Mouse (Mus musculus) neural tube, embryonic 11.5 days (tissue): ENCODE results near the gene Cacna1c. TPM values are rescaled to one million over a fixed set of nuclear protein-coding genes. Genes with fewer than 3 reads are reported as not detected.

Experiments
- ATAC-seq: fragments of 200-750 bp; cut with Nextera tagmentation; 2 replicates; pipeline ENCODE4 v1.8.0; 2017; ENCODE audit warnings: moderate number of reproducible peaks, mild to moderate bottlenecking, moderate TSS enrichment, moderate library complexity; ENCODE audit not compliant: insufficient read depth, low FRiP score, low TSS enrichment
- DNase-seq: peaks from one replicate; pipeline ENCODE4 v3.0.0-alpha.2; 2015; ENCODE audit warnings: low spot score
- H3K27ac ChIP-seq: fragments of 300-500 bp; sonication (generic); 2 replicates; pipeline ENCODE4 v1.5.1; 2014; ENCODE audit warnings: low read depth, mild to moderate bottlenecking, low read length
- H3K27me3 ChIP-seq: fragments of 300-500 bp; sonication (generic); 2 replicates; pipeline ENCODE4 v1.6.1; 2014; ENCODE audit warnings: mild to moderate bottlenecking, low read length, mixed read lengths; ENCODE audit not compliant: control insufficient read depth, insufficient read depth
- H3K36me3 ChIP-seq: fragments of 300-500 bp; sonication (generic); 2 replicates; pipeline ENCODE4 v1.6.1; 2014; ENCODE audit warnings: mild to moderate bottlenecking, low read length, moderate library complexity, mixed read lengths; ENCODE audit not compliant: control insufficient read depth, insufficient read depth
- H3K4me1 ChIP-seq: fragments of 300-500 bp; sonication (generic); 2 replicates; pipeline ENCODE4 v1.6.1; 2014; ENCODE audit warnings: low read length, mixed read lengths; ENCODE audit not compliant: control insufficient read depth, insufficient read depth
- H3K4me2 ChIP-seq: fragments of 300-500 bp; sonication (generic); 2 replicates; pipeline ENCODE4 v1.6.1; 2014; ENCODE audit warnings: low read depth, mild to moderate bottlenecking, moderate library complexity
- H3K4me3 ChIP-seq: fragments of 300-500 bp; sonication (generic); 2 replicates; pipeline ENCODE4 v1.5.1; 2014; ENCODE audit warnings: low read depth, low read length
- H3K9ac ChIP-seq: fragments of 300-500 bp; sonication (generic); 2 replicates; pipeline ENCODE4 v1.6.1; 2014; ENCODE audit warnings: mild to moderate bottlenecking, low read length
- H3K9me3 ChIP-seq: fragments of 300-500 bp; sonication (generic); 2 replicates; pipeline ENCODE4 v1.6.1; 2016; ENCODE audit warnings: low read length; ENCODE audit not compliant: control insufficient read depth
- whole genome bisulfite sequencing: fragments of 180-500 bp; shearing (Covaris S2); extraction: QIAGEN DNeasy Blood & Tissue Kit; methylation state at CpG from one replicate; pipeline ENCODE4 v1.1.7; 2014; 5-methylcytosine and 5-hydroxymethylcytosine counted together
- polyA plus RNA-seq: library from polyadenylated mRNA; unstranded; fragments of >200 nt; fragmentation: Nextera tagmentation; extraction: Ambion mirVana; gene quantifications from 2 replicates; pipeline ENCODE4 v1.2.1, GENCODE M21; 2014

The Cacna1c gene
- polyA plus RNA-seq, 1 experiment from 2014 or later: 3.3 TPM

DNA sequence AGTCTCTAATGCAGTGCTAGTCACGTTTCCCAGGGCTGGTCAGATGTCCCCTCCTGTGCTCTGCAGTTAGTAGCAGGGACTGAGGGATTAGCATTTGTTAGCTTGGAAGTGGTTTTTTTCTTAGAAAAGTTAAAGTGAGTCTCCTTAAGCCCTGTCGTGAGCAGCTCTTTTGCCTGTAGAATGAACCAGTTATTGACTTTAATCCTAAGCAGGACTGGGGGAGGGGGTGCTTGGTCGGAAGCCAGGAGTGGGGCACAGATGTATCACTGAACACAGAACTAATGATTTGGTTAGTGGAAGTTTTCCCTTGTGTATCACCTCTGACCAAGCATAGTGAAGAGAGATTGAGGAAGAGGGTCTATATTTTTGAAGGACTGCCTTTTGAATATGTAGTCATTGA, 12.4 kb downstream of the Cacna1c start:
- H3K27ac ChIP-seq: no peak overlapping the region
- no peak overlapping the region for H3K4me2 ChIP-seq
- H3K36me3 ChIP-seq: 0 out of 2 replicates have a peak, but pooled peaks cover 2% of the 10 kb centered on the region
- no peaks in the 10 kb centered on the region for H3K9me3 ChIP-seq
- WGBS: 79% methylated on average over 3 of the region's 3 CpGs
- DNase-seq (no peak), ATAC-seq (no peak)
- no peaks in the 10 kb centered on the region for H3K4me1 ChIP-seq
- no peak overlapping the region for H3K4me3 ChIP-seq
- H3K27me3 ChIP-seq: no peaks in the 10 kb centered on the region
- H3K9ac ChIP-seq: no peak overlapping the region

DNA sequence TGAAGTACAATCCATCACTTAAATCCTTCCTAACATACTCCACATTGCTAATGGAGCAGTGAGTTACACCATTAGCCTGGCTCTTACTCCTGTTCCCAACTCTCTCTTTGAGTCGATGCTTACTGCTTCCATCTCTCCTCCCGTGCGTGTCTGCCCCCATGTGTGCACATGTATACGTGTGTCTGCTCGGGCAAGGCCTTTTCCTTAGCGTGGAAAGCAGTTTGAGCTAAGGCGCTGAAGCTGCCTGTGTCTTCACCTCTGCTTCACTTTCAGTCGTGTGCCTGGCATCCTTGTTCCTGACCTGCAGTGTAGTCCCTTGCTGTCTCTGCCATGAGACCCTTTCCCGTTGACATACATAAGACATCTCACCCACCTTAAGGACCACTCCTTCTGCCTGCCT, 14.0 kb downstream of the Cacna1c start:
- no peak overlapping the region for H3K27ac ChIP-seq
- no peak overlapping the region for H3K4me2 ChIP-seq
- 94% methylated on average over 9 of the region's 9 CpGs for WGBS
- no peak for ATAC-seq
- H3K9me3 ChIP-seq: no peaks in the 10 kb centered on the region
- H3K36me3 ChIP-seq: 0 out of 2 replicates have a peak, but pooled peaks cover 2% of the 10 kb centered on the region
- no peak for DNase-seq
- no peak overlapping the region for H3K9ac ChIP-seq
- H3K27me3 ChIP-seq: no peaks in the 10 kb centered on the region
- no peaks in the 10 kb centered on the region; the same call in 1 of the 2 replicates for H3K4me1 ChIP-seq
- H3K4me3 ChIP-seq: no peak overlapping the region

DNA sequence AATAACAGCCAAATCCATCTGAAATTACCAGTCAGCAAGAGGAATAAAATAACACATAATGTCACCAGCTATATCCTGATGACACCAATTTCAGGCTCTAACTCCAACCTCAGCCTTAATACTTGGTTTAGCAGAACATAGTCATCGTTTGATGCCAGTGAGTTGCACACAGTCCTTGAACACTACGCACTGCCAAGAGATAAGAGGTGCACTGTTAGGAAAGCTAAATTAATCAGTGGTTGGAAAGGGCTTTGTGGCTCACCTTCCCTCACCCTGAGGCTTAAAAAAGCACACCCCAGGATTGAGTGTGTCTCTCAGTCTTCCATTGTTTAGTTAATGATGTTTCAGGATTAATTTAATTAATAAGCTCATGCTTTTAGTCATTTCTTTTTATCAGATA, 16.0 kb downstream of the Cacna1c start:
- H3K4me2 ChIP-seq: no peak overlapping the region
- H3K9ac ChIP-seq: no peak overlapping the region
- no peak overlapping the region for H3K27ac ChIP-seq
- no peaks in the 10 kb centered on the region for H3K27me3 ChIP-seq
- H3K36me3 ChIP-seq: 0 out of 2 replicates have a peak, but pooled peaks cover 2% of the 10 kb centered on the region
- no peaks in the 10 kb centered on the region for H3K9me3 ChIP-seq
- DNase-seq: no peak
- whole genome bisulfite sequencing: 100% methylated on average over 2 of the region's 2 CpGs
- H3K4me1 ChIP-seq: peaks cover 10% of the 10 kb centered on the region
- no peak for ATAC-seq
- no peak overlapping the region for H3K4me3 ChIP-seq

DNA sequence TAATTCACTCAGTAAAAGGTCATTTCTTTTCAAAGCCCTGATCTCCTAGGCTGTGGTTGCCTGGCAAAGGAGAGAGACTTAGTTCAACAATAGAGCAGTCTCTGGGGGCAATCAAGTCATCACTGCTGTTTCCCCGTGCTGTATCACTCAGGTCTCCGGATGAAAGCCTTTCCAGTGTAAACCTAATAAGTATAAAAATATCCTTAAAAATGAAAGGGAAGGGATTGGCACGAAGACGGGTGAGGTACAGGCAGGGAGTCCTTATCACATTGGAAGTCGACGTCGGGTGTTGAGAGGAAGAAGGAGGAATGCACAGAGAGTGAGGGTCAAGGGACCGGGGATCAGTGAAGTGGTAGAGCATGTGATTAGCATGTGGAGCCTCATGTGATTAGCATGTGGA, 19.1 kb downstream of the Cacna1c start:
- no peaks in the 10 kb centered on the region for H3K27me3 ChIP-seq

DNA sequence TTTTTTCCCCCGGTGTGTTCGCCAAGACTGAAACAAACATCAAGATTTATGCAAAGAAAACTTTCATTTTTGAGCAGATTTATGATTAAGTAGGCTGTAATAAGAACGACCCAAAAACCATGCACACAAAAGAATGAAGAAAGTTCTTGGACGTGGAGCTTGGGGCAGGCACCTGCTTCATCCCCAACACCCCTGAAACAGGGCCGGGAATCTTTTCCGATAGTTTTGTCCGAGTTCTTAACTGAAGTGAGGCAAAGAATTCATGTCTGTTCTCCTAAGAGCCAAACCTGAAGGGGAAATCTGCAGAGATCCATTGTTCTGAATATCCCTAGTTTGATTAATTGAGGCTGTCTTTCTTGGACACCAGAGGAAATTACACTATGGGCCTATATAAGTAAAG, 20.1 kb downstream of the Cacna1c start:
- peaks cover 10% of the 10 kb centered on the region for H3K4me1 ChIP-seq
- no peak overlapping the region for H3K27ac ChIP-seq
- H3K9ac ChIP-seq: no peak overlapping the region
- no peaks in the 10 kb centered on the region for H3K9me3 ChIP-seq
- H3K27me3 ChIP-seq: no peaks in the 10 kb centered on the region
- ATAC-seq (no peak), DNase-seq (no peak)
- H3K36me3 ChIP-seq: no peaks in the 10 kb centered on the region
- peak overlapping the region; percentile 55 for H3K4me2 ChIP-seq
- peak overlapping the region; percentile 89 for H3K4me3 ChIP-seq
- WGBS: 72% methylated on average over 7 of the region's 7 CpGs

More for the DNA sequence above, 19.1 kb downstream of the Cacna1c start:
- WGBS: 28% methylated on average over 8 of the region's 8 CpGs
- H3K36me3 ChIP-seq: no peaks in the 10 kb centered on the region
- DNase-seq (no peak), ATAC-seq (no peak)
- H3K9ac ChIP-seq: no peak overlapping the region
- peaks cover 10% of the 10 kb centered on the region for H3K4me1 ChIP-seq
- H3K4me2 ChIP-seq: no peak overlapping the region
- H3K27ac ChIP-seq: no peak overlapping the region
- 0 out of 2 replicates have a peak overlapping the region, but pooled peaks have one; percentile 6 for H3K4me3 ChIP-seq
- no peaks in the 10 kb centered on the region for H3K9me3 ChIP-seq

DNA sequence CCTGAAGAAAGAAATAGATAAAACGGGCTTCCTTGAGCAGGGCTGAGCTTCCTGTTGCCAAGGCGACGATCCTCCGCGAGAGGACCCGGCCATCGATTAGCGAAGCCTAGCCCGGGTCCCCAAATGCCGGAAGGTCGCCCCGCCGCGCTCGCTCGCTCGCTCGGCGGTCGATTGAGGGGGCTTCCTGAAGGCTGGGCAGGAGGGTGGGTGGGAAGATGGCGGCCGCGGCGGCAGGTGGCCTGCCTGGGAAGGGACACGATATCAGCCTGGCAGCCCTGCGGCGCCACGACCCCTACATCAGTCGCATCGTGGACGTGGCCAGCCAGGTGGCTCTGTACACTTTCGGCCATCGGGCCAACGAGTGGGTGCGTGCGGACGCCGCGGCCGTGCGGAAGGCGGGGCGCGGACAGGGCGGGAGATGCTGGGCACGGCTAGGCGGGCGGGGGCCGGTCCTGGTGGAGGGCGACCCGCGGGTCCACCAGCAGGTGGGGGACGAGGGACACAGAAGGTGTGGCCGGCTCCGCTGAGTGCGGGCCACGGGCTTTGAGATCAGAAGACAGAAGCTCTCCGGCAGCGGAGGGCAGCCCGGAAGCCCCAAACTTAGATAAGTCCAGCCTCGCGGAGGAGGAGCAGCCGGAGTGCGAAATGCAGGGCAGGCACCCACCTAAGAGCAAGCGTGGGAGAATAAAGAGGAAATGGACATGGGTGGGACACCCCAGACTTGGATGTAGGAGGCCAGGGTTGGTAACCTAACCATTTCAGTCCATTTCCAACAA, 21.0 kb downstream of the Cacna1c start, which contains the start of gene Dcp1b:
Dcp1b (plus strand) TSS at position 176 of the 776 bp plus-strand sequence.
- Histone ChIP-seq H3K36me3 (no peaks in the 10 kb centered on the region), H3K27me3 (no peaks in the 10 kb centered on the region), H3K4me1 (peaks cover 10% of the 10 kb centered on the region), H3K27ac (peak within 1 kb of the TSS; percentile 85), H3K9me3 (no peaks in the 10 kb centered on the region), H3K4me2 (peak within 1 kb of the TSS; percentile 55), H3K4me3 (peak within 1 kb of the TSS; percentile 89), H3K9ac (peak within 1 kb of the TSS; percentile 94)
- WGBS: under 1% methylated on average over 62 of the region's 65 CpGs
- ATAC-seq: peak; percentile 92
- DNase-seq: peak; percentile 96

DNA sequence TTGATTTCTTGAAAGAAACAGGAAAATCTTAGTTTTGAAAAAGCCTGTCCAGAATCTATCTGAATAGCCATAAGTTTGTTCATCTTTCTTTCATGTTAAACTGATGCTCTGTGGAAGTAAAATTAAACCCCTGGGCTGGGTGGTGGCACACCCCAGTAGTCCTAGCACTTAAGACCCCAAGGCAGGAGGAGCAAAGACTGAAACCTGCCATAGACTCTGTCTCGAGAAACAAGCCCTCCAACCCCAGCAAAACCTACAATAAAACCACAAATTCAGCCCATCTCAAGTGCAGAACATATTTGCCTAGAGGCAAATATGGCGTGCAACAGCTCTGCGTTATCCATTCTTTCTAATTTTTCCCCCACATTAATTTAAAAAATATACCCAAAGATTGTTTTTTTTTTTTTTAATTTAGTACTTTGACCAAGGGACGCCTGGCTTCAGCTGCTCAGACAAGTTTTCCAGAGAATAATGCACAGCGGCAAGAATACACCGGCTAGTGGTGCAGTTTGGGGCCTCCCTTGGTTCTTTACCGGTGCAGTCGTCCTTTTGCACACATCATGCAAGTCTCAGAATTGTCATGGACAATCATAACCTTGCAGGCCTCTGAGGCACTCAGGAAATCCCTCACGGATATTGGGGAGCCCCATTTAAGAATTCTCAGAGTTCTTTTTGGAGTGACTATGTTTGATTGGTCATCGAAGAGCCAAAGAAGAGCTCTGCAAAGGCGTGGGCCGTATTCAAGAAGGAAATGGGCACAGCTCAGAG, 21.7 kb downstream of the Cacna1c start:
- 56% methylated on average over 12 of the region's 12 CpGs for WGBS
- Histone ChIP-seq H3K4me1 (peaks cover 10% of the 10 kb centered on the region), H3K27ac (no peak overlapping the region), H3K27me3 (no peaks in the 10 kb centered on the region), H3K9me3 (no peaks in the 10 kb centered on the region), H3K36me3 (no peaks in the 10 kb centered on the region), H3K9ac (peak overlapping the region; percentile 94; the same call in 1 of the 2 replicates), H3K4me3 (peak overlapping the region; percentile 89), H3K4me2 (peak overlapping the region; percentile 41)
- peak; percentile 13; the same call in 1 of the 2 replicates for ATAC-seq
- DNase-seq: no peak

DNA sequence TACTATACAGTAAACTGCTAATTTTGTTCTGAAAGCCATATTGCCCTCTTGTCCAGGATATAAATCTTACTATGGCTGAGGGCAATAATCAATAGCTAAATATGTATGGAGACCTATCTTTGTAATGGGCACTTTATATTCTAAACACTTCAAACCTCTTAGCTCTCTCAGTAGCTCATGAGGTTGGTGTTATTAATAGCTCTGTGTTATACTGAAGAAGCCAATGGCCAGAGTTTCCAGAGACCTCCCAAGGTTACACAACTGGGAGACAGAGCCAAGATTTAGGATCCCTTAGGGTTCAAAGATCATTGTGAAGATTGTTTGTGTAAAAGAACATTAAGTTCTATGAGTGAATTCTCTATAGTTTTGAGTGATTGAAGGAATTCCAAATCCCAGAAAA, 30.5 kb downstream of the Cacna1c start:
- H3K4me3 ChIP-seq: no peak overlapping the region
- no peak overlapping the region for H3K27ac ChIP-seq
- H3K4me1 ChIP-seq: no peaks in the 10 kb centered on the region
- no peaks in the 10 kb centered on the region for H3K36me3 ChIP-seq
- no peaks in the 10 kb centered on the region for H3K27me3 ChIP-seq
- DNase-seq: no peak
- ATAC-seq: no peak
- H3K9me3 ChIP-seq: no peaks in the 10 kb centered on the region
- no peak overlapping the region for H3K9ac ChIP-seq
- H3K4me2 ChIP-seq: no peak overlapping the region
